Mouse (Mus musculus) spleen, adult 2 months (tissue): ENCODE data around the gene Tbrg4. TPM values are rescaled to one million over a fixed set of nuclear protein-coding genes. Genes with fewer than 3 reads are reported as not detected.

Source experiments
- DNase-seq, 2 experiments: peaks; one replicate each; pipeline versions ENCODE4 v3.0.0 to v3.0.0-alpha.2; 2012 to 2021; ENCODE audit warnings: low spot score in 2 of 2, low read depth in 1 of 2
- H3K27ac ChIP-seq: fragments of 200-500 bp; 2 replicates; pipeline ENCODE4 v1.5.1; 2012; ENCODE audit warnings: low read length, inconsistent platforms; ENCODE audit not compliant: insufficient read depth
- H3K27me3 ChIP-seq: fragments of 200-500 bp; 2 replicates; pipeline ENCODE4 v1.6.1; 2012; ENCODE audit warnings: mild to moderate bottlenecking, moderate library complexity, low read length, inconsistent platforms; ENCODE audit not compliant: control insufficient read depth, insufficient read depth
- H3K36me3 ChIP-seq: fragments of 200-500 bp; 2 replicates; pipeline ENCODE4 v1.6.1; 2012; ENCODE audit warnings: mild to moderate bottlenecking, low read length, inconsistent platforms; ENCODE audit not compliant: control insufficient read depth, insufficient read depth
- H3K4me1 ChIP-seq: fragments of 200-500 bp; 2 replicates; pipeline ENCODE4 v1.6.1; 2011; ENCODE audit warnings: inconsistent platforms; ENCODE audit not compliant: control insufficient read depth, insufficient read depth, insufficient read length
- H3K4me3 ChIP-seq: fragments of 200-500 bp; 2 replicates; pipeline ENCODE4 v1.5.1; 2011; ENCODE audit warnings: mild to moderate bottlenecking, inconsistent platforms; ENCODE audit not compliant: insufficient read depth, insufficient read length; ENCODE audit errors: extremely low read depth
- CTCF ChIP-seq: fragments of 200-500 bp; IDR thresholded peaks from 2 replicates; pipeline ENCODE4 v1.5.1; 2011; ENCODE audit warnings: mild to moderate bottlenecking, inconsistent platforms; ENCODE audit not compliant: insufficient read depth, insufficient read length, insufficient replicate concordance; ENCODE audit errors: extremely low read depth
- POLR2A ChIP-seq: fragments of 200-500 bp; IDR thresholded peaks from 2 replicates; pipeline ENCODE4 v1.6.1; 2011; ENCODE audit warnings: low read depth, low read length, inconsistent platforms
- WGBS: fragments of 180-500 bp; shearing (Covaris S2); methylation state at CpG from one replicate; pipeline ENCODE4 v1.1.7; 2018; 5-methylcytosine and 5-hydroxymethylcytosine counted together
- polyA plus RNA-seq: library from polyadenylated mRNA; depleted of rRNA; stranded (reverse); fragments of >200 nt; gene quantifications from 2 replicates; pipeline ENCODE4 v1.2.3, GENCODE M21; 2012

The Tbrg4 gene
- polyA plus RNA-seq, 1 experiment: 88.6 TPM

- DNase-seq: no peak
- H3K4me1 ChIP-seq: peaks cover 7% of the 10 kb centered on the region; the same call in 1 of the 2 replicates
- no peak for TF ChIP-seq CTCF
- WGBS: 85% methylated on average over 11 of the region's 11 CpGs
- peaks cover 88% of the 10 kb centered on the region for H3K36me3 ChIP-seq
- H3K4me3 ChIP-seq: no peak overlapping the region
- H3K27ac ChIP-seq: no peak overlapping the region
- H3K27me3 ChIP-seq: no peaks in the 10 kb centered on the region
Observed at GRCm38 (mm10) chr11:6593406-6593805, 32.5 kb downstream of the Tbrg4 start.

GRCm38 (mm10) chr11:6590933-6591675 lies 34.8 kb downstream of the Tbrg4 start:
- H3K27me3 ChIP-seq: no peaks in the 10 kb centered on the region
- TF ChIP-seq CTCF (no peak), POLR2A (no peak)
- H3K27ac ChIP-seq: no peak overlapping the region
- H3K36me3 ChIP-seq: peaks cover 71% of the 10 kb centered on the region
- peaks cover 17% of the 10 kb centered on the region for H3K4me1 ChIP-seq
- WGBS: 72% methylated on average over 10 of the region's 10 CpGs
- DNase-seq: no peak
- H3K4me3 ChIP-seq: no peak overlapping the region

- H3K36me3 ChIP-seq: peaks cover 71% of the 10 kb centered on the region
- H3K27ac ChIP-seq: no peak overlapping the region
- WGBS: 85% methylated on average over 7 of the region's 7 CpGs
- H3K4me3 ChIP-seq: no peak overlapping the region
- TF ChIP-seq CTCF (no peak), POLR2A (no peak)
- no peaks in the 10 kb centered on the region for H3K27me3 ChIP-seq
- peaks cover 29% of the 10 kb centered on the region for H3K4me1 ChIP-seq
- no peak for DNase-seq
Observed at GRCm38 (mm10) chr11:6589838-6590237, 36.0 kb downstream of the Tbrg4 start.

- 46% methylated on average over 7 of the region's 7 CpGs for WGBS
- Histone ChIP-seq H3K36me3 (peaks cover 67% of the 10 kb centered on the region), H3K27ac (peak overlapping the region; percentile 56)
Observed at GRCm38 (mm10) chr11:6588295-6588694, 37.6 kb downstream of the Tbrg4 start.

GRCm38 (mm10) chr11:6587249-6587940 lies 38.5 kb downstream of the Tbrg4 start:
- DNase-seq: no peak
- Histone ChIP-seq H3K27me3 (no peaks in the 10 kb centered on the region), H3K27ac (peak overlapping the region; percentile 92), H3K36me3 (peaks cover 62% of the 10 kb centered on the region), H3K4me3 (no peak overlapping the region), H3K4me1 (peaks cover 36% of the 10 kb centered on the region)
- TF ChIP-seq CTCF: no peak
- TF ChIP-seq POLR2A: no peak
- 66% methylated on average over 7 of the region's 7 CpGs for WGBS

More at GRCm38 (mm10) chr11:6588295-6588694, 37.6 kb downstream of the Tbrg4 start:
- H3K4me1 ChIP-seq: peaks cover 36% of the 10 kb centered on the region
- TF ChIP-seq CTCF (no peak), POLR2A (no peak)
- DNase-seq: peak; percentile 68 to 74
- no peaks in the 10 kb centered on the region for H3K27me3 ChIP-seq
- no peak overlapping the region for H3K4me3 ChIP-seq

GRCm38 (mm10) chr11:6586660-6587059 lies 39.2 kb downstream of the Tbrg4 start:
- H3K27ac ChIP-seq: peak overlapping the region; percentile 92
- peaks cover 38% of the 10 kb centered on the region for H3K4me1 ChIP-seq
- H3K36me3 ChIP-seq: peaks cover 56% of the 10 kb centered on the region
- H3K27me3 ChIP-seq: no peaks in the 10 kb centered on the region
- H3K4me3 ChIP-seq: no peak overlapping the region
- TF ChIP-seq CTCF: no peak
- TF ChIP-seq POLR2A: no peak
- 4% methylated on average over 3 of the region's 3 CpGs for WGBS
- DNase-seq: peak; percentile 74 to 84

- no peak for DNase-seq
- TF ChIP-seq CTCF: no peak
- TF ChIP-seq POLR2A: no peak
- WGBS: 83% methylated on average over 8 of the region's 8 CpGs
- Histone ChIP-seq H3K27ac (peak overlapping the region; percentile 79), H3K4me1 (peaks cover 39% of the 10 kb centered on the region), H3K36me3 (peaks cover 49% of the 10 kb centered on the region), H3K27me3 (no peaks in the 10 kb centered on the region), H3K4me3 (no peak overlapping the region)
Observed at GRCm38 (mm10) chr11:6585748-6586147, 40.1 kb downstream of the Tbrg4 start.
